Mouse (Mus musculus): ENCODE results near the gene Pga5.

DNA sequence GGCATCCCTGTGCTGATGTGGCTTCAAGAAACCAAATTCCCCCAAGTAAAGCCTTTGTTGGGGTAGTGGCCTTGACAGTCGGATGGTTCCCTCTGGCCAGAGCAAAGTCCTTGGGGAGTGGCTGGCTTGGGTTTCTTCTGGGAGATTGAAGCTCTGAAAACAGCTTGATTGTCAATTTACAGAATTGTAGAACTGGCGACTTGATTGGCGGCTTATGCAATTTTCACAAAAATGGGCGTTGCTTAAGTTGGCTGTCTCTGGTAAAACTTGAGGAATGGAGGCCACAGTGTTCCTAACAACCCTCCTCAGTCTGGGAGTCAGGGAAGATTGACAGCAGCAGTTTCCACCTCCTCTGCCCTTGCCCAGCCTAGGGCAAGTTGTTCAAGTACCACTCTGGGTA, 14.5 kb upstream of the Pga5 start:
- no peak for TF ChIP-seq CTCF (IDR thresholded peaks at IDR 0.05; ENCODE audit: control insufficient read depth, insufficient read depth, insufficient replicate concordance, low read depth, low read length)
- no peak for TF ChIP-seq POLR2A (IDR thresholded peaks at IDR 0.05; ENCODE audit: control insufficient read depth, low read depth, low read length)

All from testis, adult 2 months (tissue).